Mouse (Mus musculus): ENCODE measurements around the gene Siah3.

- TF ChIP-seq POLR2A (IDR thresholded peaks at IDR 0.05; ENCODE audit: borderline replicate concordance, control insufficient read depth, low read depth, low read length) (no peak), CTCF (IDR thresholded peaks at IDR 0.05; ENCODE audit: control insufficient read depth, insufficient read depth, low read length) (no peak)
Observed at GRCm38 (mm10) chr14:75473061-75473930, 17.5 kb downstream of the Siah3 start.
